Mouse (Mus musculus): ENCODE data around the gene Slc17a2. TPM values are rescaled to one million over a fixed set of nuclear protein-coding genes. Genes with fewer than 3 reads are reported as not detected.
"Not testable (repeated sequence)": the region's sequence is repeated elsewhere in the genome, so short reads cannot be mapped to it uniquely, and the experiment has no call there.

The Slc17a2 gene
- total RNA-seq (2021): not detected

DNA sequence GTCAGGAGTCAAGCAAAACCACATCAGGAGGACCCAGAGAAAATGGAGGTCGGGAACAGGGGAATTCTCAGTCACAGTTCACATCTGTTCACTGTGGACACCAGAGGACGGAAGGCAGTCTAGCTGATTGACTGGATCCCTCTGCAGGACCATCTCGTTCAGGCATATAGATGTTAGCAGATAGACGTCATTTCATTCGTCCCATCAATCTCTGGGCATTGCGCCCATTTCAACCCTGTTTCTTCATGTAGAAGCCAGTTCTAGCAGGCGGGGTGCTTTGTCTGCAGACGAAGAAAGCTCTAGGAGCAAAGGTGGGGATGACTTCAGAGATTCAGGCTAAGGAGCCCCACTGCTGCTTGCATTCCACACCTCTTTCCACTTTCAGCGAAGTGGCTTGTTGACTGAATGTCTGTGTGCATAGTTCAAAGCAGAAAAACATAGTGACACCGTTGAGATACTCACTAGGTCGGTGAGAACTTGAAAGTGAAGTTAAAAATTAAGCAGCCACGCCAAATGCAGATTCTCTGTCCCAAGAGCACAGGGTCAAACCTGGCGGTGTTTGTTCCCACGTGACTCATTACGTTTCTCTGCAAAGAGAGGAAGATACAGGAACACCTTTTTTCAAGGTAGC lies at the start of gene Slc17a2:
Slc17a2 (plus strand) TSS at position 572 of the 631 bp plus-strand sequence.
- DNase-seq: peak; percentile 3
- intact Hi-C loops (cut with DNase I): no loop called here

DNA sequence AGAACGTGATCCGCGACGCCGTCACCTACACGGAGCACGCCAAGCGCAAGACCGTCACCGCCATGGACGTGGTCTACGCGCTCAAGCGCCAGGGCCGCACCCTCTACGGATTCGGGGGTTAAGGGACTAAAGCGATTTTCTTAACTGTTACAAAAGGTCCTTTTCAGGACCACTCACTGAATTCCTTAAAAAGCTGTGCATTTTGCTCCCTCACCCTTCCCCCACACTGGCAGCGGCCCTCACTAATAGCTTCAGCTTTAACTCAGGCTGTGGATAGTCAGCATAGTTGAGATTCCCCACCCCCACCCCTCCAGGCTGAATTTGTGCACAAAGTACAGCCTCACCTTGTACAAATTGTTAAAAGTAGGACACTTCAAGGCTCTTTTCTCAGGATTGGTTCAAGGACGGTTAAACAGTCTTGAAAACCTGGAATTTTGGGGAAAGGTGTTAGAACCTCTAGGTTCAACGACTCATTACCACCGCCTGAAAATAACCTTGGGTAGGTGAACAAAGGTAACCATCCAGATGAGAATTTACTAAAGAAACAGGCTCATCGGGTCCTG lies 49.5 kb upstream of the Slc17a2 start:
- intact Hi-C loops (cut with DNase I): loop anchor here (10.0 kb wide), 1 partner anchor 192 kb away; the partner anchor contains the start of gene Hist1h3e
- no peak for DNase-seq

DNA sequence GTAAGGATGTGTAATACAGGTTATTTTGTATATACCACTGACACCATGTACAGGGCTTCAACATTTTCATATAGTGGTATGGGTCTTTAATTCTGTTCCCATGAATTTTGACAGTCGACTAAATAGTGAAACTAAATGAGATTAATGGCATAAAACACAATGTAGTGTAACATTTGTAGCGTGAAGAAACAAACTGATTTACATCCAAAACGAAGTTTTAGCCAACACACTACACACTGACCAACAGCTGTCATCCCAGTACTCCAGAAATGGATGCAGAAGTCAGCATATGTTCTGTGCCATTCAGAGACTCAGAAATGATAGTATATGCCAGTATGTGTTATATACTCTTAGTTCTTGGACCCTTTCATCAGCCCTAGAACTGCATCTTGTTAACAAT lies 48.9 kb upstream of the Slc17a2 start:
- intact Hi-C loops (cut with DNase I): loop anchor here (10.0 kb wide), 1 partner anchor 193 kb away; the partner anchor contains the start of gene Hist1h3e
- no peak for DNase-seq

DNA sequence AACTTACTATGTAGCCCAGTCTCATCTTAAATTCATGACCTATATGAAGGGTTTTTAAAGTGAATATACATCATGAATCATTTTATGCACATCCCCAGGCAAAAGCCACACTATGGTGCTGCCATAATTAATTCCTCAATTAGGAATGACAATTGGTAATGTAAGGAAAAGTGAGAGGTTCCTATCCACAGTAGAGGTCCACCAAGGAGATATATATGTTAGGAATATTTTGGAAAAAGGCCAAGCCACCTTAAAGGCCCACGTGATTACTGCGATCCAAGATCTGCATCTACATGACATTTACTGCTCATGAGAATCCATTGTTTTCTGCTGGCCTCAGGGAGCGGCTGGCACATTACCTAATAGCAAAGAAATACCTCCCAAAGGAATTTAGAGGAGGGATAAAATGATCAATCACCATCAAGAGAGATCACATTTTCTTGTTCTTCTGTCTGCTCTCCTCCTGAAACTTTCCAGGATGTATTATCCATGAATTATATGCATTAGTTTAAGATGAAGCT lies 47.5 kb upstream of the Slc17a2 start:
- intact Hi-C loops (cut with DNase I): loop anchor here (10.0 kb wide), 1 partner anchor 195 kb away; the partner anchor contains the start of gene Hist1h3e
- DNase-seq: no peak

DNA sequence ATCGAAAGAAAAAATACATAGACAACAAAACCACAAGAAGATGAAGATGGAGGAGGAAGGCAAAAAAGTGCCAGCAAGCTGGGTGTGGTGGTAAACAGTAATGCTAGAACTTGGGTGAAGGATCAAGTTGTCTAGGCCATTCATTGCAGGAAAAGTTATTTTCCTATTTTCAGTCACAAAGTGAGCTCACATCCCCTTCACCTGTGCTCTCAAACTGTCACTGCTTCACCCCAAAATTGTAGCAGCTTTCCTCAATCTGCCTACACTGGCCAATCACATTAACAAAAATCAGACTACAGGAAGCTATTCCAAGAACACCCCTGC lies 46.9 kb upstream of the Slc17a2 start:
- no peak for DNase-seq
- intact Hi-C loops (cut with DNase I): loop anchor here (10.0 kb wide), 1 partner anchor 195 kb away; the partner anchor contains the start of gene Hist1h3e

DNA sequence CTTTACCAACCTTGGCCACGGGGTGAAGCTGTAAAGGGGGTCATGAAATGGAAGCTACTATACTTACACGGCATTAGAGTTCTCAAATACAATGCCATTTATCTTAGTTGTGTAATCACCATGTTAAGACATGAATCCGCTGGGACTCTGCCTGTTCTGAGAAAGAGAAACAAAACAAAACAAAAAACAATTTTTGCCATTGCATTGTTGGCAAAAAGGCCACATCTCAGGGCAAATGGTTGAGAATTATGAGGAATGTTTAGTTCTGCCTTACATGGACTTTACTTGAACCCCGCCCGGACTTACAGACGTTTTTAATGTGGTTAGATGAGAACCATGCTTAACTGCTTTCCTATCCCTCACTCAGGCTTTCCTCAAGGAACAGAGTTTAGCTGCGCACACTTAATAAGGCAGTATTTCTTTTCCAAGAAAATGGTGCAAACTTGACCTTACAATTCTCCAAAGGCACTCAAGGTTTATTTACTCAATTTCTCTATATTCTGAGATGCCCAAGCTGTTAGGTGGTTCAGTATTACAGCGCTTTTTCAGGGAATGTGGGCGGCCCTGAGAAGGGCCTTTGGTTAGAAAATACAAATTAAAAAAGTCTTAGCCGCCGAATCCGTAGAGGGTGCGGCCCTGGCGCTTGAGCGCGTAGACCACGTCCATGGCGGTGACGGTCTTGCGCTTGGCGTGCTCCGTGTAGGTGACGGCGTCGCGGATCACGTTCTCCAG lies 46.4 kb upstream of the Slc17a2 start:
- DNase-seq: peak; percentile 48
- intact Hi-C loops (cut with DNase I): no loop called here

DNA sequence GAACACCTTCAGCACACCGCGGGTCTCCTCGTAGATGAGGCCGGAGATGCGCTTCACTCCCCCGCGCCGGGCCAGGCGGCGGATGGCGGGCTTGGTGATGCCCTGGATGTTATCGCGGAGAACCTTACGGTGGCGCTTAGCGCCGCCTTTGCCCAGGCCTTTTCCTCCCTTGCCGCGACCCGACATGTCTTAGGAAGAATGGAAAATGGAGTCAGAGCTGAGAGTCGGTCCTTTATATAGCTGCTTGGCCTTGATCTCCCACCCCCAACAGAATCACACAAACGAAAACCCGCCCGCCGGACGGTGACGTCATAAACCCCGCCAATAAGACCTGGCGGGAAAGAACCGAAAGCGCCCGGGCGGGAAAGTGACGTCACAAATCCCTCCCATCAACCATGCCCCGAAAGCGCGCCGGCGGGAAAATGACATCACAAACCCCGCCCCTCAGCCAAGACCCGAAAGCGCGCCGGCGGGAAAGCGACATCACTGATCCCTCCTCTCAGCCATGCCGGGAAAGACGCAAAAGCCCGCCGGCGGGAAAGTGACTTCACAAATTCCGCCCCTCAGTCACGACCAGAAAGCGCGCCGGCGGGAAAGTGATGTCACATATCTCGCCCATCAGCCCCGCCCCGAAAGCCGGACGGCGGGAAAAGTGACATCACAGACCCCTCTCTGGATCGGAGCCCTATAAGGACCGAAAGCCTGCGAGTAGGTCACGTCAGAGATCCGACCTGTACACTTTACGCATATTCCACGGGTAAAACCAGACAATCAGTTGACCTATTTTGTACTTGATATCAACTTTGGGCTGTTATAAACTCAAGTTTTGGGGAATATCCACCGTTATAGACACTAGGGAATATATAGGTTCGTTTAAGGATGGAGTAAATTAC lies 45.6 kb upstream of the Slc17a2 start, which contains the start of gene Hist1h4a:
Hist1h4a (minus strand) TSS at position 259 of the 893 bp plus-strand sequence.
- DNase-seq: peak; percentile 100
- intact Hi-C loops (cut with DNase I): no loop called here

DNA sequence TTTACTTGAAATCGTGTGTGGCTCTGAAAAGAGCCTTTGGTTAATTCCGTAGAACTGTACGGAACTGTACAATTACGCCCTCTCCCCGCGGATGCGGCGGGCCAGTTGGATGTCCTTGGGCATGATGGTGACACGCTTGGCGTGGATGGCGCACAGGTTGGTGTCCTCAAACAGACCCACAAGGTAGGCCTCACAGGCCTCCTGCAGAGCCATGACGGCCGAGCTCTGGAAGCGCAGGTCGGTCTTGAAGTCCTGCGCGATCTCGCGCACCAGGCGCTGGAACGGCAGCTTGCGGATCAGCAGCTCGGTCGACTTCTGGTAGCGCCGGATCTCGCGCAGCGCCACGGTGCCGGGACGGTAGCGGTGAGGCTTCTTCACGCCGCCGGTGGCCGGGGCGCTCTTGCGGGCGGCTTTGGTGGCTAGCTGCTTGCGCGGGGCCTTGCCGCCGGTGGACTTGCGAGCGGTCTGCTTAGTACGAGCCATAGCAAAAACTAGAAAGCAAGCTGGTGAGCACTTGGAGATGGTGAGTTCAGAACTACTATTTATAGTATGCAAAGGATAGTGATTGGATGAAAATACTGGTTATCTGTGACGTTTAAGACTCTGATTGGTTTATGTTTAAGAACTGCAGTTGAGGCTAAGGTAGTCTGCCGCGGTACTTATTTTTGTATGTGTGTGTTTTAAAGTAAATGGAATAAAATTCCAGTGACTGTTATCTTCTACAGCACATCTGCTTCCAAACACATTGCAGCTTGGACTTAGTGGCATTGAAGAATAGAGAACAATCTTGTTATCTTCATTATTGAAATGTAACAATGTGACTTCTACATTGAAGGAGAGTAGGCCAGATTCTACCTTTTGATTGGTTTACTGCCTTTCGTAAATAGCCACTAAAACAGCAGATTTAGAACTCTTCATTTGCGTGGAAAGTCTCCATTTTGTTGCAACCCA lies 44.6 kb upstream of the Slc17a2 start, which contains the start of gene Hist1h3a:
Hist1h3a (minus strand) TSS at position 516 of the 951 bp plus-strand sequence.
- intact Hi-C loops (cut with DNase I): not testable (repeated sequence)
- DNase-seq: peak; percentile 54

DNA sequence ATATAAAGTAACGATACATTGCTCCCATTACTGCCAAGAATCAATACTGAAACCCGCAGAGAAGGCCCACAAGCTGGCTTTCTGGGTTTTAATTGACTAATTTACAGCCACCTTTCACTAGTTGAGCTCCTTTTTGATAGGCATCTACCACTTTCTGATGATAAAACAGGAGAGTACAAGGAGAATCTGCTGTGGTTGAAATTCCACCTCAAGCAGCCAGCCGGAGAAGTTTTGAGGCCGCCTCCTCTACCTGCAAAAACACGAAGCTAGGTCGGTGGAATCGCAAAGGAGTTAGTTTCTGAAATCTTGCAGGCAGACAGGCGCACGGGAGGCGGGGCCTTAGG lies 43.6 kb upstream of the Slc17a2 start:
- no peak for DNase-seq
- intact Hi-C loops (cut with DNase I): no loop called here

DNA sequence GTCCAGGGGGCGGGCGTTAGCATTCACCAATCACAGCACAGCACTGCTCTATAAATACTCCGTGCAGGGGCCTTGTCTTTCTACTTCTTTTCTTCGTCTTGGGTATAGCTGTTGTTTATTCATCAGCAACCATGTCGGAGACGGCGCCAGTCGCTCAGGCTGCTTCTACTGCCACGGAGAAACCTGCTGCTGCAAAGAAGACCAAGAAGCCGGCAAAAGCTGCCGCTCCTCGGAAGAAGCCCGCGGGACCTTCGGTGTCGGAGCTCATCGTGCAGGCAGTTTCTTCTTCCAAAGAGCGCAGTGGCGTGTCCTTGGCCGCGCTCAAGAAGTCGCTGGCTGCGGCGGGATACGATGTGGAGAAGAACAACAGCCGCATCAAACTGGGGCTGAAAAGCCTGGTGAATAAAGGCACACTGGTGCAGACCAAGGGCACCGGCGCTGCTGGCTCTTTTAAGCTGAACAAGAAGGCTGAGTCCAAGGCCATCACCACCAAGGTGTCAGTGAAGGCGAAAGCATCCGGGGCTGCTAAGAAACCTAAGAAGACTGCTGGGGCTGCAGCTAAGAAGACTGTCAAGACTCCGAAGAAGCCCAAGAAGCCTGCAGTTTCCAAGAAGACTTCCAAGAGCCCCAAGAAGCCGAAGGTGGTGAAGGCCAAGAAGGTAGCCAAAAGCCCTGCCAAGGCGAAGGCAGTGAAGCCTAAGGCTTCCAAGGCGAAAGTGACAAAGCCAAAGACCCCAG lies 43.0 kb upstream of the Slc17a2 start, which contains the start of gene Hist1h1a:
Hist1h1a (plus strand) TSS at position 81 of the 738 bp plus-strand sequence.
- peak; percentile 86 for DNase-seq
- intact Hi-C loops (cut with DNase I): no loop called here

DNA sequence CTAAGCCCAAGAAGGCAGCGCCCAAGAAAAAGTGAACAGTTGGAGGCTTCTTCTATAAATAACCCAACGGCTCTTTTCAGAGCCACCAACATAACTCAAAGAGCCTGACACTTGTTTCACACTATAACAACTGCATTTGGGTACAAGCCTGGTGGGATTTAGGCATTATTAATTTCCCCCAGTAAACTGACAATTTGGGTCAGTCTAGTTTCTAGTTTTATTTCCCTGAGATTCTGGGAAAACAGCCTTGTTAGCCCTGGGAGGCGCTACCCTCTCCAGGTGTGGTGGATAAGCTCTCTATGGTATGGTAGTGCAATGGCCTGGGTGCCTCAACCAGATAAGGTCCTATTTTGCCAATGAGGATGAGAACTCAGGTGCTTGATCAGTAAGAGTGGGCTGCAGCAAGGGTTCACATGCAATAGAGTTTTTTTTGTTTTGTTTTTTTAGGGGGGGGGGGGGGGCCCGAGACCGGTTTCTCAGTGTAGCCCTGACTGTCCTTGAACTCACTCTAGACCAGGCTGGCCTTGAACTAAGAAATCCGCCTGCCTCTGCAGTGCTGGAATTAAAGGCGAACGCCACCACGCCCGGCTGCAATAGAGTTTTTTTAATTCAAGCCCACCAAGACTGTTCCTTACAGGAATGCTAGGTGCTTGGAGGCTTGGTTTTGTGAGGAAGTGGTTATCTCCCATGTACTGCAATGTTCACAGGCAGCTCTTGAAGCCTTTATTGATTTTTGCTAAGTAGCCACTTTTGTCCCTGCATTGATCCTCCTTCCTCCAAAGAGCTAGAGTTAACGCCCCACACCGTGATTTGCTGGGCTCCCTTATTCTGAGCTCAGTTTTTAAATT lies 42.2 kb upstream of the Slc17a2 start:
- intact Hi-C loops (cut with DNase I): no loop called here
- DNase-seq: no peak

DNA sequence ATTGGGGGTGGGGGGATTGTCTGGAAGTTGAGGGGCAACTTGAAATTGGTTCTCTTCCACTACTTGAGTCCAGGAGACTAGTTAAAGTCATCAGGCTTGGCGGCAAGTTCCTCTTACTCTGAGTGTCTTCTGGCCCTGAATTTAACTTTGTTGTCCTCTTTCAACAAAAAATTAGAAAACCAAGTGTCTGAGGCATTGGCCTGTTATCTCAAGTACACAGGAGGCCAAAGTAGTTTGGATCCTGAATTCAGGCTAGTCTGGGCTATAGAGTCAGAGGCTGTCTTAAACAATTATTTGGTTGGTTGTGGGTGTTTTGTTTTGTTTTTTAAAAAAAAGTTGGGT lies 41.6 kb upstream of the Slc17a2 start:
- intact Hi-C loops (cut with DNase I): no loop called here
- no peak for DNase-seq

DNA sequence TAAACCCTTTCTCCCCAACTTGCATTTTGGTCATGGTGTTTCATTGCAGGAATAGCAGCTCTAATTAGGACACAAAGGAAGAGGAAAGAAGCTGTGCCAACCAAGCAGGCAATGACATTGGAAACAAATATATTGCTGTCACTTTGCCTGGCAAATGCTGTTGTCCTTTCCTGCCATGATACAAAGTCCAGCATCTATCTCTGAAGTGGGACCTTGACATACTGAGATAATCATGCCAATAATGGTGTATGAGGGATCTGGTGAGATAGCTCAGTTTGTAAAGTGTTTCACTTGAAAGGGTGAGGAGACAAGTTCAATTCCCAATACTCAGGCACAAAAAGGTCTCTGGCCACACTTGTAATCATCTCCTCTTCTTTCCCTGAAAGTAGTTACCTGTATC lies 40.0 kb upstream of the Slc17a2 start:
- no peak for DNase-seq
- intact Hi-C loops (cut with DNase I): no loop called here

DNA sequence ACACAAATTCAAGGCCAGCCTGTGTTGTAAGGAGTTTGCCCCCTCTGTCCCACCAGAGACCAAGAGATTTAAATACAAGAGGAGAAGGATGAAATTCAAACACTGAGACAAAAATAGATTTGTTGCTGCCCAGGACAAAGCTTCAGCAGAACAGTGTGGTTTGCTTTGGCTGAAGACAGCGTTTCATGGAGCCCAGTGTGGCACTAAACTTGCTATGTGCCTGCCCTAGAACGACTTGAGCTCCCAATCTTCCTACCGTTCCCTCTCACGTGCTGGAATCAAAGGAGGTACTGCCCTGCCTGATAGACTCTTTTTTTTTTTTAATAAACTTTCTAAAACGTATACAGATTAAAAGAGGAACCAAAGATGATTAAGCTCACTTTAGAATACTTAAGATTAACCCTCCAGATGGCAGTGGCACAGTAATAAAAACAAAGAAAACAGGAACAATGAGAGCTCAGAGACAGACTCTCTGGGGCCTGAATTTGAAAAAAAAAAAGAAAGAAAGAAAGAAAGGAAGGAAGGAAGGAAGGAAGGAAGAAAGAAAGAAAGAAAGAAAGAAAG lies 37.9 kb upstream of the Slc17a2 start:
- intact Hi-C loops (cut with DNase I): no loop called here
- no peak for DNase-seq

DNA sequence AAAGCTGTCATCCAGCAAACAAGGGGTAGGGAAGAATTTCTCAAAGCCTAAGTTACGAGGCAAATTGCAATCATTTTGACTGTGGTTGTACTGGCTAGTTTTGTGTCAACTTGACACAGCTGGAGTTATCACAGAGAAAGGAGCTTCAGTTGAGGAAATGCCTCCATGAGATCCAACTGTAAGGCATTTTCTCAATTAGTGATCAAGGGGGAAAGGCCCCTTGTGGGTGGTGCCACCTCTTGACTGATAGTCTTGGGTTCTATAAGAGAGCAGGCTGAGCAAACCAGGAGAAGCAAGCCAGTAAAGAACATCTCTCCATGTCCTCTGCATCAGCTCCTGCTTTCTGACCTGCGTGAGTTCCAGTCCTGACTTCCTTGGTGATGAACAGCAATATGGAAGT lies 37.2 kb upstream of the Slc17a2 start, which contains the start of gene Trim38:
Trim38 (plus strand) TSS at position 301 of the 400 bp plus-strand sequence.
- DNase-seq; intact Hi-C loops (cut with DNase I): not testable (repeated sequence)

DNA sequence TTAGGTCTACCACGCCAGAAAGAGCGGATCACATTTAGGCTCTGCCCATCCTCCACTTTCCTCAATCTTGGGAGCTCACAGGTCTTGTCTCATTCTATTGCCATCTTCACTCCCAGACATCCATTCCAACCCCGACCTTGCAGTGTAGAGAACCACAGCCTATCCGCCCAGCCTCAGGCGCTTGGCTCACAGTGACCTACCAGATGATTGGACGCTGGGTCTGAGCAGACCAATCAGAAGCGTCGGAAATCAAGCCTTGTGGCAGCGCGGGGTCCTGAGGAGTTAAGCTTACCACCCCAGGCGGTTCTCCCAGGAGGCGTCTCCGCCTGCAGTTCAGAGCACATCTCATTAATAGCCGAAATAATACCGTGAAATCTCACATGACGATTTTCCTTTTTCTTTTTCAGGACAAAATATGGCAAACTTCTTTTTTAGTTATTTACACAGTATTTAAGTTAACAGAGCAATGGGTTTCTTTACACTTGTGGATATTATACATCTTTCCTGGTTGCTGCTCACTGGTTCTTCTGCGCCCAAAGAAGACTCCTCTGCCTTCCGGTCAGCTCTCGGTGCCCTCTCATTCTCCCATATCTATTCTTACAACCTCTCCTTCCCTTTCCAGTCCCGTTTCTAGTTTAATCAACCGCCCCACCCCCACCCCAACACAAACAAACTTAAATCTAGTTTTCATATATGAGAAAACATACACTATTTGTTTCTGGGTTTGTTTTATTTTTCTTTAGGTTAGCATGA lies 34.1 kb upstream of the Slc17a2 start:
- intact Hi-C loops (cut with DNase I): no loop called here
- DNase-seq: no peak

DNA sequence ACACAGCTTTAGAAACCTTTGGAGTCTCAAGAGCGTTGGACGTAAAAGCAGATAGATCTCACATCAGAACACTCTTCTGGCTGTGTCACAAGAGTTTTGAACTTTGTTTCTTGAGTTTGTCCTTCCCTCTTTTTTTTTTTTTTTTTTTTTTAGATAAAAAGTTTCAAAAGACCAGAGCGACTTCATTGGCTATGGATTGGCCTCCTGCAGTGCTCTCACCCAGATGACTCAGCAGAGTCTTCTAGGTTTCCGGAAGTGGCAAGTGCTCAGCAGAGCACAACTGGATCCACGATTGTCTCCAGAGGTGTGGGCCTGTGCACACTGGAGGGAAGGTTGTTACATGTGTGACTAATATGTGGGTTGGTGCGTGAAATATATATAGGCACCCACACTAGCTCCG lies 28.5 kb upstream of the Slc17a2 start:
- intact Hi-C loops (cut with DNase I): no loop called here

More for the DNA sequence above, 28.5 kb upstream of the Slc17a2 start:
- DNase-seq: no peak
